Mouse (Mus musculus): Measurements from ENCODE around the gene Usp54.
A peak's percentile ranks its signal among the peaks of the same experiment; 100 is the strongest.
"Not testable (repeated sequence)": the region's sequence is repeated elsewhere in the genome, so short reads cannot be mapped to it uniquely, and the experiment has no call there.

Usp54 gene

DNA sequence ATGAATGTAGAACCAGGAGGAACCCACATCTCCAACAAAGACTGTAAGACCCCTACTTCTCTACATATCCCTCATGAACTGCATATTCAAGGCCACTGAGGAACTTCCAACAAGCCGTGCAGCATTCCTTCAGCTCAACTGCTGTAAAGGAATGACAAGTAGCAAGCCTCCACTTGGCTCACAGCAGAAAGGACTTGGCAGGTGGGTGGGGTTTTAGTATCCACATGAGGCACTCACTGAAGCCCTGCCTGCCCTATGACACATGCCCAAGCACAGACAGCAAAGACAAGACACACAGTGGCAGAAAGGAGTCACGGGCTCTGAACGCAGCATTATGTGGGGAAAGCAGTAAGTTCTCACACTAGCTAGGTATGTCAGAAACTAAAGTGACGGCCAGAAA, 30.7 kb downstream of the Usp54 start:
- DNase-seq (ENCODE audit: low read depth, low spot score): peak; percentile 39

DNA sequence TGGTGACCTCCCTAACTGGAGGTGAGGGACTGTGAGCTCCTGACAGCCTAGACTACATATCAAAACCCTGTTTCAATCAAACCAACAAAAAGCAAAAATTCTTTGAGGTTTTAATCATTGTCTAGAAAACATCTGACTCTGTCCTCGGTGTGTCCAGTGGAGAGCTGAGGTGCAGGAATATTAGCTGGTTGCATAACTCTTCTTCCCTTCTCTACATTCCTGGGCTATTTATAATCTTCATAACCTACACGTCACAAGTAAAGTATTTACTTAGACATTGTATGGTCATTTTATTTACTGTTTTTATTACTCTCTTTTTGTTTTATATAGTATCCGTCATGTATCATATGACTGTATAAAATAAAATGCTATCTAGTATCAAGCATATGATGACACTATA, 31.3 kb downstream of the Usp54 start:
- DNase-seq (ENCODE audit: low read depth, low spot score): no peak

DNA sequence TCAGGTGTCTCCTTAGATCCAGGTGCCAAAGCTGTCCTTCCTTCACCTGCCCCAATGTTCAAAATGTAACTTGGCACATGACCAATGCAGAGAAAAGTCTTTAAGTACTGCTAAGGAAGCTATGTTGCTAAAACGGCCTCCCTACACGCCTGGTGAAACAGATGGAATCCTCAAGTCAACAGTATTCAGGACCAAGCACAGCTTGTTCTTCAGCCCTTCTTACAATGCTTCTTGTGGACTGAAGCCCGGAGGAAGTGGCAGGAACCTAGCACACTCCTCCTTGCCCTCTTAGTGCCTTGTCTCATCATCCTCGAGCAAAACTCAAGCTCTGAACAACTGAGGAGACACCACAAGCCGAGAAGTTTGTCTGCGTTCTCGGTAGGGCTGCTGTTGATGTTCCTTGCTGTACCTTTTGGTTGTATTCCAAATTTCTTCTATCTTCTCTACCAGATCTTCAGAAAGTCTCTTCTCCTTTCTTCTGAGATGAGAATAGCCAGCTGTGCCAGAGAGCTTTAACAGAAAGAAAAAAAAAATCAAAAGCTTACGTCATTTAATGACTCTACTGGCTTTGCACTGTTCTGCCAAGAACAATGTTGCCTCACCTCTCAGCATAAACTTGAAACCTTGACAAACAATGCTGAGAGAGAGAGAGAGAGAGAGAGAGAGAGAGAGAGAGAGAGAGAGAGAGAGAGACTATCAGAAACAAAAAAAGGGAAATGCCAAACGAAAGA, 33.3 kb downstream of the Usp54 start:
- DNase-seq (ENCODE audit: low read depth, low spot score): no peak

DNA sequence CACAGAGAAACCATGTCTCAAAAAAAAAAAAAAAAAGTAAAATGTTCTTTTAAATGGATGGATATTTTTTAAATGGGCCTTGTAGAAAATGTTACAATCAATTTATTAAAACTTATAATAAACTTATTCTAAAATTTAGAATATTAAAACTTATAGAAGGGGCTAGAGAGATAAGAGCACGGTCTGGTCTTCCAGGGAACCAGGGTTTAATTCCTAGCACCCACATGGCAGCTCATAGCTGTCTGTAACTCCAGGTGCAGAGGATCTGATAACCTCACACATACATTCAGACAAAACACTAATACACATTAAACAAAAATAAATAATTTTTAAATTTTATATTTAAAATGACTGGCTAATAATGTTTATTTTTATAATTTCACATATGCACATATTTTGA, 39.6 kb downstream of the Usp54 start:
- no peak for DNase-seq (ENCODE audit: low read depth, low spot score)

DNA sequence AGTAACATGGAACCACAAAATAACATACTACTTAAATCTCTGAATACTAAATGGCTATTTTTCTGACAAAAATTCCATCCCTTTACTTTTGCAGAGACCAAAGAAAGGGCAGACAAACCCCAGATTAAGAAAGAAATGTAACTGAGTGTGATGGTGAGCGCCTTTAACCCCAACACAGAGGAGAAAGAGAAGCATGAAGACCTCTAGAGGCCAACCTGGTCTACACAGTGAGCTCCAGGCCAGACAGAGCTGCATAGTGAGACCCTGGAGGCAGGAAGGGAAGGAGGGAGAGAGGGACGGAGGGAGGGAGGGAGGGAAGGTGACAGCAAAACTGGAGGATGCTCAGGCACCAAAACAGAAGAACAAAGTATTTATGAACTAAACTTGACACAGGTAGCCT, 40.7 kb downstream of the Usp54 start:
- no peak for DNase-seq (ENCODE audit: low read depth, low spot score)

DNA sequence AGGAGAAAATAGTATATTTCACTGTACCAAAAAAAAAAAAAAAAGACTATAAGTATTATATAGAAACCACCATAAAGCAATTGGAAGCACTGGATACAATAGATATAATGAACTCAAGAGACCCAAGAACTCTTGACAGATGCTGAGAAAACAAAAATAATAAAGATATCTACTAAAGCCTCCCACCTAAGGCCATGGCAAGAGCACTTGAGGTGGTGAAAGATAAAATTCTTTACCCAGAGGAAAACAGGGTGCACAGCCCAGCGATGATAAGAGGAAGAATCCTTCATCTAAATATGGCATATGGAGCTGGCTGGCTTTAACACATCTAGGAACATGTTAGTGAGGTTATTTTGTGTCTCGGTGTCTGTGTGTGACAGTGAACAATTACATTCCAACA, 41.3 kb downstream of the Usp54 start:
- DNase-seq (ENCODE audit: low read depth, low spot score): no peak

DNA sequence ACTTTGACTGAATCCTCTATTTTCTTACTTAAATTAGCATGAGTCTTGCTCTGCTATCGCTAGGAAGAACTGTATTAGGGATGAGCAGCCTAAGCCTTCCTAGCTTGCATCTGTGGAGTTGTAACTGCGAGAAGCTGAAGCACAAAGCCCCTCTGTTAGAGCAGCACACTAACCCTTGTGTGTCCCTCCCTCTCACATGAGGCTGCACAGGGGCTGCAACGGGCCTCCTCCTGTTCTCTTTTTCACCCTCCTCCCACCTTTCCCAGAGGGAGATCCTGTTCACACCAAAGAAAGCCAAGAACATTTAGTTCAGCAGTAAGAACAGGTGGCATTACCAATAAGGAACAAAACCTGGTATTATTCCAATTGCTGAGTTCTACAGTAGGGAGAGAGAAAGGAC, 45.1 kb downstream of the Usp54 start:
- DNase-seq (ENCODE audit: low read depth, low spot score): no peak

DNA sequence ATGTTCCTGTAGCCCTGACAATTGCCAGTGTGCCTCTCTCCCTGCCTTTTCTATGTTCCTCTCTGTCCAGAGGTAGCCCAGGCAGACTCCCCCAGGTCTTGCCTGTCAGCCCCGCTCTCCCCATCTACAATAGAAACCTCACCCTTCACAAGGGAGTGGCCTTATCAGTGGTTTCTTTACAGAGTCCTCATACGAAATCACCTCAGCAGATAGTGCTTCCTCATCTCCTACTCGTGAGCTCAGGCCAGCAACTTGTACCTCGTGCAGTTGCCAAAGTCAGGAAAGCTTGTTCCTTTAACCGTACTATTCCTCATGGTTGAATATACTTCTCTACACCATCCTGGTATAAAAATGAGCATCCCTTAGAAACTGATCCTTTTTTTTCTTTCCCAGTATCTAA, 53.4 kb downstream of the Usp54 start:
- no peak for DNase-seq (ENCODE audit: low read depth, low spot score)

DNA sequence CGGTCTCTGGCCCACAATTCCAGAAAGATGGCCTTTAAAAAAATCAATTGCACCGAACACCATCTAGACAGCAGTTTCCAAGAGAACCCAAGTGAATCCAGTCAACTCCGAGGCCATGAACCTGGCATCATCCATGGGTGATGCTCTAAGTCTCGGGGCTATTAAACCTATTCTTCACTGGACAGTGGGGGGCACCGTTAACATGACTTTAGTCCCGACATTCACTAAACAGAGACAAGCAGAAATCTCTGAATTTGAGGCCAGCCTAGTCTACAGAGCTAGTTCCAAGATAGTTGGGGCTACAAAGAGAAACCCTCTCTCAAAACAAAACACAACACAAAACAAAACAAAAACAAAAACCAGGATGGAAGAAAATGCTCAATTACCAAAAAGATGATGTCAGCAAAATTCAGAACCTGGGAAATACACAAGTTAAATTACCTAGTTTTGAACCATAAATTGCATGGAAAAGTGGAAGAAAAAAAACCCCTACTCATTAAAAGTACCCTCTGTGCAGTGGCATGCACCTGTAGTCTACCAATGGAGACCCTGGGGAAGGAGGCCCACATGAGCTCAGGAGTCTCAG, 61.9 kb downstream of the Usp54 start:
- no peak for DNase-seq (ENCODE audit: low read depth, low spot score)

DNA sequence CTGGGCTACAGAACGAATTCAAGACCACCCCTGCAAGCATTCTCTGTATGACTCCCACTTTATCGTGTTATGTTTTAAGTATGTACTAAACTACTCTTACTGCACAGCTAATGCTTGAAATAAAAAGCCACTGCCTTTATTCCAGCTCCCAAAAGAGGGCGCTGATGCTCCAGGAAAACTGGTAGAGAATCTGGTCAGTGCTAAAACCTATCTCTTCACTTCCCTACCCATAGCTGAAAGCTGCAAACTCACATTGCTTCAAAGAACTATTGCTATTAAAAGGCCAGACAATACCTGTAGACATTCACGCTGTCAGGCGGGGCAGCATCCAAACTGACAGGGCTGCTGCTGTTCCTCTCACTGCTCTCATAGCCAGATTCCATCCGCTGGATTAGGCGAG, 64.7 kb downstream of the Usp54 start:
- DNase-seq (ENCODE audit: low read depth, low spot score): peak; percentile 73

DNA sequence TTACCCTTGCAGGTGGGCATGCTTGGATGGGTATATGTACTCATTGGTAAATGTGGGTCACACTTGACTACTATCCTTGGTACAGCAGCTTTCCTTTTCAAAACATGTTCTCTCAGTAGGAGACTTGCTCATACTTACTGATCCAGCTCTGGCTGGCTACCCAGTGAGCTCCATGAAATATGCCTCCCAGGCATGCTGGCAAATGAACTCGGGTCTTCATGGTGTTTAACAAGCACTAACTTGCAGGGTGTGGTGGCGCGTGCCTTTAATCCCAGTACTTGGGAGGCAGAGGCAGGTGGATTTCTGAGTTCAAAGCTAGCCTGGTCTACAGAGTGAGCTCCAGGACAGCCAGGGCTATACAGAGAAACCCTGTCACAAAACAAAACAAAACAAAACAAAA, 67.7 kb downstream of the Usp54 start:
- DNase-seq (ENCODE audit: low read depth, low spot score): not testable (repeated sequence)

DNA sequence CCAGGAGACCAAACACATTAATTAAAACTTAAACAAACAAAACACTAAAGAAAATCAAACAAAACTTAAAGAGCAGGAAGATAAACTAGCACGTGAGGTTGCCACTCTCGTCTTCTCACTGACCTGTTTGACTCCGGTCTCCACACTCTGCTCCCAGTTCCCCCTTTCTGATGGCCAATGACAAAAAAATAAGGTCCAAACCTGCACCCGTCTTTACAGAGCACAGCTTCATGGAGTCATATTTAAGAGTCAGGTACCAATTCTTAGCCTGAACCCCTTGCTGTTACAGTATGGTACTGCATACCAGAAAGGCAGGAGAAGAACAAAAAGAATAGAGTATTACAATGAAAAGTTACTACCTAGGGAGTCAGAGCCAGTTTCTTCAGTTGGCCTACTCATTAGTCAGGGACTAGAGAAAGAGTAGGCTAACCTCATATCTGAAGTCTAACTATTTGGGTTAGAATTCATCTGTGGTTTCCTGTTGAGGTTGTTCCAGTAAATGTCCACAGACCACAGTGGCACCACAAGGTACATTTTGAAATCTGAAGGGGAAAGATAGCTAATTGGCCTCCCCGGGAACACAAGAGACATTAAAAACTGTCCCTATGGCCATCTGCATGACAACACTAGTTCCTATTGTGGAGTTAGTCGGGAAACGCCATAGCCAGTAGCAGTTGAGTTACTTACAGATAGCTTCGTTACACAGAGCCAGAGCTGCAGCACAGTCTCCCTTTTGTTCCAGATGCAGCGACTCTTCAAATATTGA, 75.4 kb downstream of the Usp54 start:
- no peak for DNase-seq (ENCODE audit: low read depth, low spot score)

DNA sequence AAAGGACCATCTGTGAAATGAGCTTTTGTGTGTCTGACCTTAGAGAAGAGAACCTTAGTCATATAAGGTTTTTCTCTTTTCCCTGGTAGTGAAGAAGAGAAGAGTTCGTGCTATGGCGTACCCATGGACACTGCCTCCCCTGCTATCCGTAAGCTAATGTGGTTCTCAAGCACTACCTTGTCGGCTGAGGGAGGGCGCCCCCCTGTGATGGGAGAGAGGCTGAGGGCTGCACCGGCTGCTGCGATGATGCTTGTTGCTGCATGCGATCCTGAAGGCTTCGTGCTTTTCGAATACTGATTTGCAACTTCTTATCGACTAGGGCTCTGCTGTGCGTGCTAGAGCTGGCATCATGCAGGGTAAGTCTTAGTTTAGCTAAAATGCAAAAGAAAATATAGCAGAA, 76.2 kb downstream of the Usp54 start:
- DNase-seq (ENCODE audit: low read depth, low spot score): peak; percentile 28

DNA sequence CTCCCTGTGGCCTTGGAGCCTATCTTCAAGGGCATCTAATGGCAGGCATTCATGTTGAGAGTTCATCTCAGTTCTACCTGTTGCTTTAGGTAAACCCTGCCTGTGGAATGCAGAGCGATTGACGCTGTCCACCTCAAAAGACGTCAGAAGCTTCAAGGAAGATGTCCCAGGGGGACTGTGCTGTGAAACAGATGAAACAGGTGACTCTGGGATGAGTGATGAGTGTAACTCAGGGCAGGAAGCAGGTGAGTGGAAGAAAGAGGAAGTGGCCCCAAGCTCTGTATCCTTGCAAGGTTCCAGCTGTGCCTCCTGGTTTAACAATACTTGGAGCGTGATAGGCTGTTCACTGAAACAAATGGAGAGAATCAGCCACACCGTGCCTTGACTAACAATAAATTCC, 79.0 kb downstream of the Usp54 start:
- no peak for DNase-seq (ENCODE audit: low read depth, low spot score)

DNA sequence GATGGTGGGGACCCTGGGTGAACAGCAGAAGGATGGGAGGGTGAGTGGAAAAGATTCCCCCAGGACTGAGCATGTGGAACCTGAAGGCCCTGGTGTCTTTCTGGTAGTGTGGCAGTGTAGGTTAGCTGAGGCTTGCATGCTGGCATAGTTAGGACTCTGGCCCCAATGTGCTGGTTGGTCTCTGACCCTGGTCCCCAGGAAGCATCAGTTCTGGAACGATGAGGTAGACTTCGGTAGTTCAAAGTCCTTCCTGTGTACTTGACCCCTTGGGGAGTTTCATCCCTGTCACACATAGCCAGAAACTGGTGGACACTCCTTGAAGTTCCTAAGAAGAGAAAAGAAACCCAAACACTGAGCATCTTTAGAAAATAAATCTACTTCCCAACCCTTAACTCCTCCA, 90.7 kb downstream of the Usp54 start:
- DNase-seq (ENCODE audit: low read depth, low spot score): no peak

DNA sequence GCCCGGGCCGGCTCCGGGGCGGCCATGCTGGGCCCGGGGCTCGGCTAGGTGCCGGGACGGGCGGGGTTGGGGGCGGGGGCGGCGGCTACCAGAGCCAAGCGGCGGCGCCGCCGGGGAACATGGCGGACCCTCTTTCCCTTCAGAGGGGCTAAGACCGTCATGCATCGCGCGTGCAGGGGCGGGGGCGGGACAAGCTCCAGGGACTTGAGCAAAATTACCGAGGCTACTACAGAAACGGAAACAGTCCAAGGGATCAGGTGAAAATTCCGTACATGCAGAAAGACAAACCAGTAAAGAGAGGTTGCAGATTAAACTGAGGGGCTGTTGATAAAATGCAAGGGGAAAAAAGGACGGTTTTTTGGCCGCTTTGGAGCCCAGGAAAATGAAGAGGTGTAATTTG, 94.4 kb downstream of the Usp54 start, which contains the start of gene Ppp3cb:
Ppp3cb (minus strand) TSS at position 159 of the 400 bp plus-strand sequence.
- DNase-seq (ENCODE audit: low read depth, low spot score): peak; percentile 98

DNA sequence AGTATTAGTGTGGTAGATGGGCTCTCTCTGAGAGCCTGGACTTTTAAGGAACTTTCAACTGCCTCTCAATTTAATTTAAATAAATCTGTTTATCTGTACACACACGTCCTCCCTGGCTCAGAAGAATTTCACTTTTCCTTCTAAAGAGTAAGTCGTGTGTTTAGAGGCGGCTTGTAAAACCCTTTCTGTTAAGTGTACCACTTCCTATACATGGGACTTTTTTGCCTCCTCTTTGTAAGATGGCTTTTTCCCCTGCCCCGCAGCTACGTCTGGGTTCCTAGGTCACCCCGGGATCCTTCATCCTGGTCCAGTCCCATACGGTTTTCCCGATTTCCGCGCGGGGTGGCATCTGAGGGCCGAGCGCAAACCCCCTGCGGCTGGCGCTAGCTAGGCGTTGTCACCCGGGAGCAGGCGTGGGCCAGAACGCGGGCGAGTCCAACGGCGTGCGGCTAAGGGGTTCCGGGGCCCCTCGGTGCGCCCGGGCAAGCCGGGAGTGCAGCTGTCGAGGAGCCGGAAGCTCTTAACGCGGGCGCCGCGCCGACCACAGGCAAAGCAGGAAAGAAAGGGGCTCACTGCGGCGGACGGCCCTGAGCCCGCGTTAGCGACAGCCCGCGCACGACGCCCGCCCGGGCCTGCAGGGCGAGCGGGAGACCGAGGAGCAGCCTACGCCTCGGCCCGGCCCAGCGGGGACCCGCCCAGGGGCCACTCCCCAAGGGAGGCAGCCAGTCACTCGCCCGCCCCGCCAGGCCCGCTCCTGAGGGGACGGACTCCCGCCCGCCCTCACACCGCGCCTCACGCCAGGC, 95.1 kb downstream of the Usp54 start:
- peak; percentile 95 for DNase-seq (ENCODE audit: low read depth, low spot score)

DNA sequence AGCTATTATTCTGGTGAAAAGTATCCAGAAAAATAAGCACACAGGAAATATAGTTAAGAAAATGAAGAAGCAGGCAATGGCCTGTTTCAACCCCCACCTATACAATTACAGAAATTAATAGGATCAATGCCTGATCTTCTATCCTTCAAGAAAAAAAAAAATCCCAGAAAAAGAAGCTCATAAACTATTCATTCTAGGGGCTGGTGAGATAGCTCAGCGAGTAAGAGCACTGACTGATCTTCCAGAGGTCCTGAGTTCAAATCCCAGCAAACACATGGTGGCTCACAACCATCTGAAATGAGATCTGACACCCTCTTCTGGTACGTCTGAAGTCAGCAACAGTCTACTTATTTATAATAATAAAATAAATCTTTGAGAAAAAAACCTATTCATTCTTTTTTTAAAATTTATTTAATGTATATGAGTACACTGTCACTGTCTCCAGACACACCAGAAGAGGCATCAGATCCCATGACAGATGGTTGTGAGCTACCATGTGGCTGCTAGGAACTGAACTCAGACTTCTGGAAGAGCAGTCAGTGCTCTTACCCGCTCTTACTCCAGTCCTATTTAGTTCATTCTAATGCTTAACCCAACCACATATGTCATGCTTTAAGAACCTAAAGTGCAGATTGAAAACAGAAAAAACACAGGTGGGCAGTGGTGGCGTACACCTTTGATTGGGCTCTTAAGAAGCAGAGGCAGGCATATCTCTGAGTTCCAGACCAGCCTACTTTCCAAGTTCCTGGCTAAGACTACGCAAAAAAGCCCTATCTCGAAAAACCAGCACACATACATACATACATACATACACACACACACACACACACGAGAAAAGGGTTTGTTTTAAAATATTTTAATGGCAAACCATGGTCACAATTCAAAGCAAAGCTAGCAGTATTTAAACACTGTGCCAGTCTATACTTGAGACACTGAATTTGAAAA, 96.1 kb downstream of the Usp54 start:
- no peak for DNase-seq (ENCODE audit: low read depth, low spot score)

DNA sequence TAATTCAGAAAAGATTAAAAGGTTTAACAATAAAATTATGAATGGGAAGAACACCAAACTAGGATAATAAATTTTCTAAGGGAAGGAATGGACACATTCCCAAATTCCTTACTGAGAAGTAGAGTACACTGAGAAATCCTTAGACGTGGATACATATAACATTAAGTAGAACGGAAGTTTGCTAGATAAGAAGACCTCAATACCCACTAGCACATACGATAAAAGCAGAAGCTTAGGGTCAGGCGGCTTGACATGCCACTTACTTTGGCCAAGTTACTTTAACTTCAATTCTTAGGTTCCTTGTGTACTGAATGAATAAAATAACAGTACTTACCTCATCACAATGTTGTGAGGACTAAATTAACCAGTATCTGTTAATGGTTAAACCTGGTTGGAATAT, 111.2 kb downstream of the Usp54 start:
- DNase-seq (ENCODE audit: low read depth, low spot score): no peak

DNA sequence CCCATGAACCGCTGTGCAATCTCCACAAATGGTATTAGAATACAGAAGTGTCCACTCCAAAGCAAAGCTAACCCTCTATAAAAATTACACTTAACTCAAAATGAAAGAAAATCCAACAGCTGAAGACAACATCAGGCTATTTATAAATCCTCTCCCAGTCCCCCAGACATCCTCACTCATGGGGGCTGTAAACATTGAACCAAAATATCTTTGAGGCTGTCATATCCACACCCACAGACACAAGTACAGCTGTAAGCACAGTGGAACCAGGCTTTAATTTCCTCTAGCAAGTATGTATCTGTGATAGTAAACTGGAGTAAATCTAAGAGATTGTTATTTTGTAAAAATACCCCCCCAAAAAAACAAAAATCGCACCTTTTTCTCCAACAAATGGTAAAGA, 120.7 kb downstream of the Usp54 start:
- no peak for DNase-seq (ENCODE audit: low read depth, low spot score)

DNA sequence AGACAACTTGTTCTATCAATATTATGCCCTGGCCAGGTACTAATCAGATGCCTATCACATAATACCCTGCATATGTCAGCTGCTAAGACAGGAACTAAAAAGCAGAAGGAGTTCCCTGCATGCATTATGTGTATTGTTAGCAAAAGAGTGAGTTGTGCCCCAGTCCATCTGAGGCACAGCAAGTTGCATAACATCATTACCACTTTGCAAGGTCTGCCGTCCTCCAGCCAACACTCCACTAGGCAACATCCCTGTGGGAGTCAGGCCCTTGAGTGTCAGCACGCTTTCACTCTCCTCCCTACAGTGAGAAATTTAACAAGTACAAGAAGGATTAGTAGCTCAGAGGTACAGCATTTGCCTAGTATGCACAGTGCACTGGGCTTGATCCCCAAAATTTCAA, 132.4 kb downstream of the Usp54 start:
- DNase-seq (ENCODE audit: low read depth, low spot score): no peak
